Mouse (Mus musculus) hindbrain, embryonic 13.5 days (tissue): ENCODE data around the gene Rdh16f2. TPM values are rescaled to one million over a fixed set of nuclear protein-coding genes. Genes with fewer than 3 reads are reported as not detected.
"Not testable (repeated sequence)": the region's sequence is repeated elsewhere in the genome, so short reads cannot be mapped to it uniquely, and the experiment has no call there.

Experiments used
- ATAC-seq: fragments of 200-750 bp; cut with Nextera tagmentation; 2 replicates; pipeline ENCODE4 v1.8.0; 2017; ENCODE audit warnings: moderate TSS enrichment; ENCODE audit not compliant: low FRiP score
- H3K27ac ChIP-seq: fragments of 300-500 bp; sonication (generic); 2 replicates; pipeline ENCODE4 v1.5.1; 2015; ENCODE audit warnings: inconsistent platforms, mild to moderate bottlenecking, moderate library complexity
- H3K27me3 ChIP-seq: fragments of 300-500 bp; sonication (generic); 2 replicates; pipeline ENCODE4 v1.6.1; 2015; ENCODE audit warnings: mild to moderate bottlenecking, inconsistent platforms
- H3K36me3 ChIP-seq: fragments of 300-500 bp; sonication (generic); 2 replicates; pipeline ENCODE4 v1.6.1; 2015; ENCODE audit warnings: mild to moderate bottlenecking, inconsistent platforms
- H3K4me1 ChIP-seq: fragments of 300-500 bp; sonication (generic); replicated peaks from 2 replicates; pipeline ENCODE4 v1.6.1; 2015; ENCODE audit warnings: inconsistent platforms
- H3K4me2 ChIP-seq: fragments of 300-500 bp; sonication (generic); 2 replicates; pipeline ENCODE4 v1.6.1; 2015; ENCODE audit warnings: inconsistent platforms, mild to moderate bottlenecking, moderate library complexity
- H3K4me3 ChIP-seq: fragments of 300-500 bp; sonication (generic); 2 replicates; pipeline ENCODE4 v1.5.1; 2015; ENCODE audit warnings: mild to moderate bottlenecking, inconsistent platforms
- H3K9ac ChIP-seq: fragments of 300-500 bp; sonication (generic); 2 replicates; pipeline ENCODE4 v1.6.1; 2015; ENCODE audit warnings: mild to moderate bottlenecking, inconsistent platforms
- H3K9me3 ChIP-seq: fragments of 300-500 bp; sonication (generic); 2 replicates; pipeline ENCODE4 v1.6.1; 2016; ENCODE audit warnings: inconsistent platforms
- WGBS: fragments of 180-500 bp; shearing (Covaris S2); methylation state at CpG from one replicate; pipeline ENCODE4 v1.1.7; 2015; 5-methylcytosine and 5-hydroxymethylcytosine counted together
- polyA plus RNA-seq: library from polyadenylated mRNA; unstranded; fragments of >200 nt; fragmentation: Nextera tagmentation; extraction: Ambion mirVana; gene quantifications from 2 replicates; pipeline ENCODE4 v1.2.1, GENCODE M21; 2015

The Rdh16f2 gene
- not detected in 2 replicates for polyA plus RNA-seq

DNA sequence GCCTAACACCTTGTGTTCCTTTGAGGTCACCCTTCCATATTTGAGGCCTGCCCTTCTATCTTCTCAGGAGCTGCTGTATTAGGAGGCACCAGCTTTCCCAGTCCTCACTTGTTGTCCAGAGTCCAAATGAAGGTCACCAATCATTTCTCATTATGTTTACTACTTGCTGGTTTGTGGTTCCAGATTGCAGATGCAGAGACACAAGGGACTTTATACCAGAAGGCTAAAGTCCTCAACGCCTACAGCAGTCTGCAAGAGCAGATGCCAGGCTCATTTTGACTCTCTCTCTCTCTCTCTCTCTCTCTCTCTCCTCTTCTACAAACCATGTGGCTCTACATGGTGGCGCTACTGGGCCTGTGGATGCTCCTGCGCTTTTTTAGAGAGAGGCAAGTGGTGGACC, at the start of gene Rdh16f2:
TSS of gene Rdh16f2 (plus strand) at position 243 of the 400 bp plus-strand sequence.
- Histone ChIP-seq H3K9me3 (0 out of 2 replicates have a peak, but pooled peaks cover 7% of the 10 kb centered on the region), H3K4me1 (no peaks in the 10 kb centered on the region), H3K27me3 (no peaks in the 10 kb centered on the region), H3K4me3 (no peak within 1 kb of the TSS), H3K36me3 (no peaks in the 10 kb centered on the region), H3K27ac (no peak within 1 kb of the TSS), H3K9ac (no peak within 1 kb of the TSS), H3K4me2 (no peak within 1 kb of the TSS)
- 83% methylated on average over 3 of the region's 3 CpGs for WGBS
- ATAC-seq, result no peak

DNA sequence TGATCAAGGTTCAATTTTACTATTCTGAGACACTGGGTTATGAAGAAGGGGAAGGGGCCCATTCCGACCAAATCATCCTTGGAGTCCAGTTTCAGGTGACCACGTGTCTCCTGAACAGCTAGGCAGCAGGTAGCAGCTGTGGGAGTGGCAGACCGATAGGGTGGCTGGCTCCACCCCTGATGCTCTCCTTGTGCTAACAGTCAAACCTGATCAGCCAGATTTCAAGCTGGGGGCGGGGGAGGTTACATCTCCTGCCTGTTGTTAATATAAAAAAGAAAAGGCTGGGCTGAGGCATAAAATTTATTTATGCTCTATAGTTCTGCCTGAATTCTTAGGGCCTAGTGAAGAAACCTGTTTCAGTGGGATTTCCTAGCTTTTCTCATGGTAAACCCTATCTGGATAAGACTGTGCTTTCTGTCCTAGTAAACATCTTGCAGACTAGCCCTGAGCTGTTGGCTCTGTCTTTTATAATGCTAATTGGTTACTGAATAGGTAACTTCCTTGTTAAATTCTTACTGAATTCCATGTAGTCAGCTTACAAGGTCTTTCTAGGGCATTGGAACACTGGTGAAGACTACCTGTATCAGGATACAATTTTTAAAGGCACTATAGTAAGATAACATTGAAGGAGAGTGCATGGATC, 48.9 kb upstream of the Rdh16f2 start:
- H3K9me3 ChIP-seq, result peaks cover 12% of the 10 kb centered on the region
- not testable (repeated sequence) for H3K4me3 ChIP-seq, ATAC-seq, H3K4me2 ChIP-seq, H3K9ac ChIP-seq, H3K36me3 ChIP-seq, H3K27ac ChIP-seq, H3K4me1 ChIP-seq, H3K27me3 ChIP-seq
- WGBS, result 88% methylated on average over 4 of the region's 4 CpGs

DNA sequence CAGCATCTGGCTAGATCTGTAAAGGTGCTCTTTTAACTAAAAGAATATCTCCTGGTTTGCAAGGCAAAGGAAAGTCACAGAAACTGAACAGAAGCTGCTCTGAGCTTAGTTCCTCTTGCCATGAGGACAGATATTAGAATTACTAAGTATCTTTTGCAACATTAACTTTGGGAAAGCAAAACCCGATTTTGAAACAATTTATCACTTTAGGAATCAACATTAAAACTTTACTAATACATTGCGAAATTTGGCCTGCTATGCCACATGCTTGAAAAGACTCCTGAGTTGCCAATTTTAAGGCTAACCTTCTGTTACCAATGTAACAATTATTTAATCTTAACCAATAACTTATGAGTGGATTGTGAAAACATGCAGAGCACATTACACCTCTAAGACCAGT, 44.5 kb upstream of the Rdh16f2 start:
- peaks cover 12% of the 10 kb centered on the region for H3K9me3 ChIP-seq
- not testable (repeated sequence) for H3K27ac ChIP-seq, H3K4me1 ChIP-seq, H3K36me3 ChIP-seq, H3K27me3 ChIP-seq, H3K4me2 ChIP-seq, H3K4me3 ChIP-seq, ATAC-seq, H3K9ac ChIP-seq
- WGBS, result 94% methylated on average over 2 of the region's 2 CpGs

DNA sequence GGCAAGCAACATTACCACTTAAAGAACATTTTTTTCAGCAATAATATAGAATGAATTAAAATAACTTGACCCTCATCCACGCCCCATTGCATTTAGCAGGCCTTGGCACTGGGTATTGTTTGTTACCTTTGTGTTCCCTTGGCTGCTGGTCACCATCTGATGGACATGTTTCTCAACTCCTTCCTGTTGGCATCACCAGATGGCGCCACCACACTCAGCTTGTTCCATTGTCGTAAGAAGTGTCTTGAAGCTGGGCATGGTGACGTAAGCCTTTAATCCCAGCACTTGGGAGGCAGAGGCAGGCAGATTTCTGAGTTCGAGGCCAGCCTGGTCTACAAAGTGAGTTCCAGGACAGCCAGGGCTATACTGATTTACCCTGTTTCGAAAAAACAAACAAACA, 40.9 kb upstream of the Rdh16f2 start:
- Histone ChIP-seq H3K36me3 (no peaks in the 10 kb centered on the region), H3K4me3 (no peak overlapping the region), H3K27ac (no peak overlapping the region), H3K27me3 (no peaks in the 10 kb centered on the region), H3K4me1 (no peaks in the 10 kb centered on the region), H3K9ac (no peak overlapping the region), H3K4me2 (no peak overlapping the region), H3K9me3 (peaks cover 4% of the 10 kb centered on the region; the same call in 1 of the 2 replicates)
- ATAC-seq, result no peak
- WGBS, result 87% methylated on average over 6 of the region's 6 CpGs

DNA sequence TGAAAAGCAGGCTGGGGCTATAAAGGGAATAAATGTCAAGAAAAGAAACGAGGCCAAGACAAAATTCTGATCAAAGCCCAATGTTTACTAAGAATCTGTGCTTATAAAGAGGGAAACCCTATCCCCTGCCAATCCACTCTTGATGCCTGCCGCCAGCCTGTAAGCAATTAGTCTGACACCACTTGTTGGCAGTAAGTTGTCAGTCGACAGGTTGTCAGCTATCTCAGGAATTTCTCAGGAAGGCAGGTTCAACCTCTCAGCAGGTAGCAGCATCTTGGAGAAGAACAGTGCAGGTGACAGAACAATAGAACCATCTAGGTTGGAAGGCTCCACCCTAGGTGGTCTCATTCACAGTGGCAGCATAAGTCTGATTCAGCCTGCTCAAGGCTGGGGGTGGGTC, 37.2 kb upstream of the Rdh16f2 start:
- H3K36me3 ChIP-seq, result no peaks in the 10 kb centered on the region
- H3K9me3 ChIP-seq, result no peaks in the 10 kb centered on the region
- no peaks in the 10 kb centered on the region for H3K27me3 ChIP-seq
- no peak overlapping the region for H3K27ac ChIP-seq
- H3K9ac ChIP-seq, result no peak overlapping the region
- ATAC-seq, result no peak
- H3K4me1 ChIP-seq, result no peaks in the 10 kb centered on the region
- no peak overlapping the region for H3K4me3 ChIP-seq
- 71% methylated on average over 3 of the region's 3 CpGs for WGBS
- no peak overlapping the region for H3K4me2 ChIP-seq

DNA sequence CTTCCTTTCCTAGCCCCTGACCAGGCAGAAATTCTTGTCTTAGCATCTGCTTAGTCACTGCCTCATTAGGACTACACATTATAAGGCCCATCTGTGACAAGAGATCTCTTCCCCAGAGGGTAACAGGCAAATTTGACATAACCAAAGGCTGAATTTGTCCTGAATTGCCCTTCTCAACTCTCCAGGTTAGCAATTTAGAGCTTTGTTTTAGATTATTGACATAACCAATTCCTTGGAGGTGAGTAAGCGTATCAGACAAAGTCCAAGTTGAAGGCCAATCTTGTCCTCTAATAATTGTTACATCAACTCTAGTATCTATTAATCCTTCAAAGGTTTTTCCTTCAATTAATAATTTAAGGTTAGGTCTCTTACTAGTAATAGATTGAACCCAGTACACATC, 32.1 kb upstream of the Rdh16f2 start:
- not testable (repeated sequence) for ATAC-seq

DNA sequence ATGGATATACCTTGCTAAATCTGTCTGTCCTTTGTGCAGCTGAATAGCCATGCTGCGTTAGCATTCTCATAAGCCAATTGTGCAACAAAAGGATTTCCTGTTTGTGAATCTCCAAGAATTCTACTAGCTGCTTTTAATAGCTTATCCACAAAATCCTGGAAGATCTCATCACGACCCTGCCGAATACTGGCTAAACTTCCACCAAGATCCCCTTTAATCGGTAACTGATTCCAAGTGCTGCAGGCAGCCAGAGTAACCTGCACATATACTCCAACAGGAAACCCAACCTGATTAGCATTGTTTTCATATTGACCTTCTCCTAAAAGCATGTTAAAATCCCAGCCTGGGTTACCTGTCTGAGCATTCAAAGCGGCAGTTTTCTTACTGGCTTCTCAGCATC, 31.0 kb upstream of the Rdh16f2 start:
- Histone ChIP-seq H3K4me2 (no peak overlapping the region), H3K9ac (no peak overlapping the region), H3K27ac (no peak overlapping the region), H3K36me3 (no peaks in the 10 kb centered on the region), H3K4me3 (no peak overlapping the region), H3K9me3 (peaks cover 6% of the 10 kb centered on the region; the same call in 1 of the 2 replicates), H3K27me3 (no peaks in the 10 kb centered on the region), H3K4me1 (no peaks in the 10 kb centered on the region)
- 91% methylated on average over 5 of the region's 5 CpGs for WGBS
- ATAC-seq, result no peak

More for the DNA sequence above, 32.1 kb upstream of the Rdh16f2 start:
- not testable (repeated sequence) for H3K4me2 ChIP-seq, H3K4me3 ChIP-seq, H3K4me1 ChIP-seq, H3K9ac ChIP-seq, H3K27ac ChIP-seq, H3K9me3 ChIP-seq, H3K36me3 ChIP-seq, H3K27me3 ChIP-seq
- 98% methylated on average over 1 of the region's 1 CpGs for WGBS

DNA sequence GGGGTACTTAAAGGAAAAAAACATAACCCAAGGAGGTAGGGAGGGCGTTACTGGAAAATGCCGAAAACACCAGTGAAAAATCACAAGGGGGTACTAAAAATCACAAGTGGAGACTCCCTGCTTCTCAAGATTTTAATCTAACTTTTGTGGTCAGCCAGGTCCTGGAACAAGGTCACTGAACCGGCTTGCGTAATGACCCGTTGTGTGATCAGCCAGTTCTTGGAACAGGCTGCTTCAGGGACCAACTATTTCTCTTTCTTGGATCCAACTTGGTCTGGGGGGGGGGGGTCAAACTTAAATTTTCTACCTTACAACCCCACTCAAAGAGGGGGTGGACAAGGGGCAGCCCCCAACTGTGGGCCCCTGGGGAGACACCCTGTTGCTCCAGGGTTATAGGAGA, 28.5 kb upstream of the Rdh16f2 start:
- 93% methylated on average over 5 of the region's 5 CpGs for WGBS
- H3K27ac ChIP-seq, H3K4me3 ChIP-seq, ATAC-seq, H3K9ac ChIP-seq, H3K27me3 ChIP-seq, H3K4me2 ChIP-seq, H3K36me3 ChIP-seq, H3K4me1 ChIP-seq, H3K9me3 ChIP-seq: not testable (repeated sequence)

DNA sequence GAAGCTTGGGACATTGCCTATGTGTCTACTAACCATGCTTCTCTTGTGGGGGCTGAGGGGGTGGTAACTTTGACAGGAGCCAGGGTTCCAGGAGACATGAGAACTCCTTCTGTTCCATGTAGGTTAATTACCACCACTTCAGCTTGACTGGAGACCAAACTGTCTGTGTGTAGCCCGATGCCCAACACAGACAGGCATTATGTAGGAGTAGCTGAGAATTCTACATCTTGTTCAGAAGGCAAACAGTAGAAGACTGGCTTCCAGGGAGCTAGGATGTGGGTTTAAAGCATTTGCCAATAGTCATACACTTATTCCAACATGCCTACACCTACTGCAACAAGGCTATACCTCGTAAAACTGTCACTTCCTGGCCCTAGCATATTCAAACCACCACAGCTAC, 27.7 kb upstream of the Rdh16f2 start:
- ATAC-seq, result no peak
- peaks cover 6% of the 10 kb centered on the region; the same call in 1 of the 2 replicates for H3K9me3 ChIP-seq
- H3K9ac ChIP-seq, result no peak overlapping the region
- H3K4me1 ChIP-seq, result no peaks in the 10 kb centered on the region
- H3K27ac ChIP-seq, result no peak overlapping the region
- H3K4me2 ChIP-seq, result no peak overlapping the region
- H3K36me3 ChIP-seq, result no peaks in the 10 kb centered on the region
- H3K27me3 ChIP-seq, result no peaks in the 10 kb centered on the region
- WGBS, result 90% methylated on average over 2 of the region's 2 CpGs
- no peak overlapping the region for H3K4me3 ChIP-seq

DNA sequence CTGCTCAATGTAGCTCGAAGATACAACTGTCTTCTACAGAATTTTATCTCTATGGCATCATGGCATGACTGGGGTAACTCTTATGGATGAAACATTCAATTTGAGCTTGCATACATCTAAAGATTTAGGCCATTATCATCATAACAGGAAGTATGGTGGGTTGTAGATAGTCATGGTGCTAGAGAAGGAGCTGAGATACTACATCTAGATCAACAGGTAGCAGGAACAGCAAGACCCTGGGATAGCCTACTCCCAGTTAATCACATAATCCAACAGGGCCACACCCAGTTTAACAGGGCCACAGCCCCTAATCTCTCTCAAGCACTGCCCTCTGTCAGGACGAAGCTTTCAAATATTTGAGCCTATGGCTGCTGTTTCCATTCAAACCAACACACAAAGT, 25.5 kb upstream of the Rdh16f2 start:
- no peak overlapping the region for H3K4me2 ChIP-seq
- H3K4me3 ChIP-seq, result no peak overlapping the region
- no peak overlapping the region for H3K9ac ChIP-seq
- H3K27me3 ChIP-seq, result no peaks in the 10 kb centered on the region
- H3K36me3 ChIP-seq, result no peaks in the 10 kb centered on the region
- no peak for ATAC-seq
- 78% methylated on average over 2 of the region's 2 CpGs for WGBS
- H3K9me3 ChIP-seq, result peaks cover 6% of the 10 kb centered on the region; the same call in 1 of the 2 replicates
- no peaks in the 10 kb centered on the region for H3K4me1 ChIP-seq
- H3K27ac ChIP-seq, result no peak overlapping the region

DNA sequence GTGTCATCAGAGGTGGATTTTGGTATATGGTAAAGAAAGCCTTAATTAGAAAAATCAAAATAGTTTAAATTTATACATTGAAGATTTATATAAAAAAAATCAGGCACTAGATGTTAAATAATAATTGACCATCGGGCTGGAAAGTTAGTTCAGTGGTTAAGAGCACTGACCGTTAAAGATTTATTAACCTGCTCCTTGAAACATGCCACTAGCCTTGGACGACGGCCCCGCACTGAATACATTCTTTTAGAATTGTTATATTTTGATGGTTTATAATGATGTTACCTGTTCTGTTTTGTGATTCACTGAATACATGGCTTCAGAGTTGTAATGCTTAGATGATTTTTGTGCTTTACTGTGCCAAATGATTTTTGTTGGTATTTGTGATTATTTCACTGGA, 20.3 kb upstream of the Rdh16f2 start:
- 93% methylated on average over 5 of the region's 5 CpGs for WGBS
- not testable (repeated sequence) for ATAC-seq, H3K9me3 ChIP-seq, H3K36me3 ChIP-seq, H3K4me1 ChIP-seq, H3K9ac ChIP-seq, H3K4me2 ChIP-seq, H3K27me3 ChIP-seq, H3K4me3 ChIP-seq, H3K27ac ChIP-seq

DNA sequence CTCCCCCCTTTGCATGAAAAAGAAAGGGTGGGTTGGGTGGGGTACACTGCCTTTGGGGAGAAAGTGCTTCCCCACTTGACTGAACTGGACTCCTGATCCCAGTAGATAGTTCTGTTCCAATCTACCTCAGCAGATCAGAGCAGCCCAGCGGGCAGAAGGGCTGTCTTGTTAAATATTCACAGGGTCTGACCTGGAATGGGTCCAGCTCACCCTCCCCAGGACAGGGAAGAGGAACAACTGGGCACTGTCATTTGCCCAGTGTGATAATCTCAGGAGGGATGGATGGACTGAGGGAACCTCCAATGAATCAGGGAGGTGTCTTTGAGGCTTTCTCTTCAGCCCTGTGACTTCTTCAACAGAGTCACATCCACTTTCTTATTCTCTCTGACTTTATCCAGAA, 18.2 kb upstream of the Rdh16f2 start:
- no peak overlapping the region for H3K27ac ChIP-seq
- no peak overlapping the region for H3K4me2 ChIP-seq
- no peaks in the 10 kb centered on the region for H3K9me3 ChIP-seq
- no peaks in the 10 kb centered on the region for H3K27me3 ChIP-seq
- H3K4me1 ChIP-seq, result no peaks in the 10 kb centered on the region
- 82% methylated on average over 1 of the region's 1 CpGs for WGBS
- ATAC-seq, result no peak
- H3K36me3 ChIP-seq, result no peaks in the 10 kb centered on the region
- no peak overlapping the region for H3K9ac ChIP-seq
- H3K4me3 ChIP-seq, result no peak overlapping the region

DNA sequence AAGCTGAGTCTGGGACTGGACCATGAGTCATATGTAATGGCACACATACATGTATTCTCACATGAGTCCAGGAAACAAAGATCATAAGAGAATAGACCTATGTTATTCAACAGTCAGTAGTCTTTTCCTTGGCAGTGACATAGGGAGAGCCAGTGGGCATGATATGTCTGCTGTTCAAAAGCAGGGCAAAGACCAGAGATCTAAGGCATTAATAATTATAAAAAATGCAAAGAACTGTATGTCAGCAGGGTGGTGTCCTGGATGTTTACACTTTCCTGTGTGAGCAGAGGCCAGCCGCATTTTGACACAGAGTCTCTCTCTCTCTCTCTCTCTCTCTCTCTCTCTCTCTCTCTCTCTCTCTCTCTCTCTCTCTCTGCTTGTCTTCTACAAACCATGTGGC, 16.6 kb upstream of the Rdh16f2 start, which contains the start of gene Rdh19:
TSS of gene Rdh19 (plus strand) at position 301 of the 400 bp plus-strand sequence.
- Histone ChIP-seq H3K4me3 (no peak within 1 kb of the TSS), H3K9ac (no peak within 1 kb of the TSS), H3K9me3 (no peaks in the 10 kb centered on the region), H3K36me3 (no peaks in the 10 kb centered on the region), H3K4me1 (no peaks in the 10 kb centered on the region), H3K27ac (no peak within 1 kb of the TSS), H3K4me2 (no peak within 1 kb of the TSS), H3K27me3 (no peaks in the 10 kb centered on the region)
- 100% methylated on average over 1 of the region's 1 CpGs for WGBS
- no peak for ATAC-seq
